Mouse (Mus musculus) erythroid progenitor cell, adult 5-6 weeks (primary cell): Measurements from ENCODE around the gene Thoc3. TPM values are rescaled to one million over a fixed set of nuclear protein-coding genes. Genes with fewer than 3 reads are reported as not detected.
"Not testable (repeated sequence)": the region's sequence is repeated elsewhere in the genome, so short reads cannot be mapped to it uniquely, and the experiment has no call there.

ENCODE experiments used
- ATAC-seq: replicated peaks from 2 replicates; pipeline ENCODE4 v1.8.0; 2016; ENCODE audit warnings: moderate number of reproducible peaks, mild to moderate bottlenecking, moderate TSS enrichment, inconsistent platforms; ENCODE audit not compliant: poor library complexity, low FRiP score, severe bottlenecking
- total RNA-seq, 2 experiments: library from RNA; stranded (forward) in 1 of 2; stranded (reverse) in 1 of 2; fragments of 150-400 nt in 1 of 2; fragments of 186-747, 209-891 nt in 1 of 2; gene quantifications; 2 replicates each; pipeline versions ENCODE4 v1.2.3 to v1.2.4; 2015 to 2017; ENCODE audit warnings: low replicate concordance in 2 of 2

Gene Thoc3
- total RNA-seq (2015; ENCODE audit: low replicate concordance) (4.2 and 6.8 TPM in 2 replicates), total RNA-seq (2017; ENCODE audit: low replicate concordance) (10.2 and 11.4 TPM in 2 replicates)

DNA sequence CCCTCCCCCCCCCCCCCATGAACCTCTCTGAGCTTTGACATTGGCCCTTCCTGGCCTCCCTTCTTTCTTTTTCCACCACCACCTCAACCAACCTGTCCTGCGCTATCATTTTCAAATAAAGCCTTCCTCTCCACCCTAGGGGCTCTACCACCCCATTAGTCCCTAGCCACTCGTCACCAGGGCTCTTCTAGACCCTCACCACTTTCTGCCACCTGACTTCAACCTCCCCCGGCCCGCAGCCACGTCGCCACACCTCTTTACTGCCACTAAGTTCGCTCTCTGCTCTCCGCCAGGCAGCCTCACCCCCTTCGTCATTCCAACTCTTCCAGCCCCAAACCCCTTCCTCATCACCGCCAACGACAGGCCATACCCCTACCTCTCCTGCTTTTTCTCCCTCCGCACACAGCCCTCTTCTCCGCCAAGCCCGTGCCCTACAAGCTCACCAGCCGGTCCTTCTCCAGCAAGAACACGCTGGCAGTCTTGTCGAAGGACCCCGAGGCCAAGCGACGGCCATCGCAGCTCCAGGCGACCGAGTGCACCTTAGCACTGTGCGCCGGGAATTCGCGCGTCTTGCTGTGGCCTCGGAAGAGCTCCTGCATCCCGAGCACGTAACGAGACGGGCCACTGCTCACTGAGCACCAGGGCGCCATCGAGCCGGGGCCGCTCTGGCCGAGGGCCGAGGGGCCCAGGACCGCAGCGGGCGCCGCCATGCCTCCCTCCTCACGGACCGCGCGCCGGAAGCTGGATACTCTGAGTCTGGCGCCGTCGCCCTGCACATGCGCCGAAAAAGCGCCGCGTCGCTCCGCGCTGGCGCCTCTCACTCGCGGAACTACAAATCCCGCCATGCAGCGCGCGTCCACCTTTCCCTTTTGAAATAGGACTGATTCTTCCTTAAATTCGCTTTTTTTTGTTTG is at the start of gene Thoc3:
Gene Thoc3, minus strand, starts transcription at position 752 of the 914 bp plus-strand sequence.
- ATAC-seq = peak; percentile 100

DNA sequence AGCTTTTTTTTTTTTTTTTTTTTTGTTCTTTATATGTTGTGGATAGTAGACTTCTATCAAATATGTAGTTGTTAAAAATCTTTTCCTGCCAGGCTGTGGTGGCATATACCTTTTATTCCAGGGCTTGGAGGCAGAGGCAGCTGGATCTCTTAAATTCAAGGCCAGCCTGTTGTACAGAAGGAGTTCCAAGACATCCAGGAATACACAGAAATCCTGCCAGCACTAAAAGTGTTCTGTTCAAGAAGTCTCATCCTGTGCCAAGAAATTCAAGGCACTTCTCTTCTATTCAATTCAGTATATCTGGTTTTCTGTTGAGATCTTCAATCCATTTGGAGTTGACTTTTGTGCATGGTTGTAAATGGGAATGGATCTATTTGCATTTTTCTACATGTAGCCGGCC is 37.3 kb upstream of the Thoc3 start:
- no peak for ATAC-seq

- no peak for ATAC-seq
These were observed 36.1 kb upstream of the Thoc3 start for GRCm38 (mm10) chr13:54504611-54505260.

GRCm38 (mm10) chr13:54503604-54504521 is 35.2 kb upstream of the Thoc3 start, which contains the start of gene Simc1:
TSS of gene Simc1 (plus strand) at chr13:54503779.
- ATAC-seq = peak; percentile 92

DNA sequence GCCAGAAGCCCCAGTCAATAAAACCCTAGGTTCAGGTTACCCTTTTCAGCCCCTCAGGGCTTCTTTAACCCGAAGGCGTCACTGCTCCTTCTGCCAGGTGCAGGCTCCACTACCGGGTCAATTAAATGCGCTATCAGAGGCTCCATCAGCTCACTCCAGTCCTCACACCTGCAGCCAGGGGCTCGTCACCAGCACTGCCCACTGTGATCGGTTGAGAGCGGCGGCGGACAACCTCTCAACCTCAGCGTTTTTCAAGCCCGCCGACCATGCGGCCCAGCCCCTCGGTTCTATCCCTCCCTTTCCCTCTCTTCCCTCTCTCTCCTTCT is 34.6 kb upstream of the Thoc3 start:
- peak; percentile 53; the same call in 1 of the 2 replicates for ATAC-seq

- no peak for ATAC-seq
These were observed 33.5 kb upstream of the Thoc3 start for GRCm38 (mm10) chr13:54501957-54502690.

GRCm38 (mm10) chr13:54501352-54501751 is 32.7 kb upstream of the Thoc3 start:
- no peak for ATAC-seq

GRCm38 (mm10) chr13:54499551-54499950 is 30.9 kb upstream of the Thoc3 start:
- ATAC-seq = not testable (repeated sequence)

GRCm38 (mm10) chr13:54491381-54491780 is 22.7 kb upstream of the Thoc3 start:
- no peak for ATAC-seq

- no peak for ATAC-seq
These were observed 21.8 kb upstream of the Thoc3 start for GRCm38 (mm10) chr13:54490411-54490810.

DNA sequence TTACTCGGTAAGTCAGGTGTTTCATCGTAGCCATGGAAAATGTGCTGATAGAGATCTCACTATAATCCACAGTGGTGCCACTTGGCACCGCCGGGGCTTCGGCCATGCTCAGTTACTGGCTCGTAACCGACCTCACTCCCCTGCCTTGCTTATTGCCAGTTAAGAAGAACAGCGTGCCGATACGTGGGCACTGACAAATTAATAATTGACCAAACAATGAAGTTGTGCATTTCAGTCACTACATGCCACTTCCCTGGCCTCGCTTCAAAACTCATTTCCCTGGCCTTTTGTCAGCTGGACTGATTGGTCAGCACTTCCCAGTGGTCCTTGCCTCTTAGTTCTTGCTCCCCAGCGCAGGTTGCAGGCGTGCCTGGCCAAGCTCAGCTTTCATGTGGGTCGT is 12.8 kb upstream of the Thoc3 start:
- ATAC-seq = no peak

DNA sequence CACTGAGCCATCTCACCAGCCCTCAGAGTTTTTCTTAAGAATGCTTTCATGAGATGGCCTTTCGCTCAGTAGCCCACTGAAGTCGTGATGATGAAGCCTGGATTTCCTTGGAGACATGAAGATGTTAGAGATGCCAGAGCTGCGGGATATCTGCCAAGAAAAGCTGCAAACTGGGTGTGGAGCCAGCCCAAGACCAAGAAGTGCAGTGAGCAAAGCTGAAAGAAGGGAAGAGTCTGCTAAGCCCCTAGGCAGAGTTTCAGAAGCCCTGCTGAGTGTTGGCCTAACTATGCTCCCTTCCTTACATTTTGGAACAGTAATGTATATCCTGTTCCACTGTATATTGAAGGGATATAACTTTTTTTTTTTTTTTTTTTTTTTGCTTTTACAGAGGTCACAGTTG is 10.6 kb upstream of the Thoc3 start:
- no peak for ATAC-seq

- no peak for ATAC-seq
These were observed 7.1 kb upstream of the Thoc3 start for GRCm38 (mm10) chr13:54475702-54476101.

- ATAC-seq = no peak
These were observed 6.3 kb upstream of the Thoc3 start for GRCm38 (mm10) chr13:54474996-54475395.

DNA sequence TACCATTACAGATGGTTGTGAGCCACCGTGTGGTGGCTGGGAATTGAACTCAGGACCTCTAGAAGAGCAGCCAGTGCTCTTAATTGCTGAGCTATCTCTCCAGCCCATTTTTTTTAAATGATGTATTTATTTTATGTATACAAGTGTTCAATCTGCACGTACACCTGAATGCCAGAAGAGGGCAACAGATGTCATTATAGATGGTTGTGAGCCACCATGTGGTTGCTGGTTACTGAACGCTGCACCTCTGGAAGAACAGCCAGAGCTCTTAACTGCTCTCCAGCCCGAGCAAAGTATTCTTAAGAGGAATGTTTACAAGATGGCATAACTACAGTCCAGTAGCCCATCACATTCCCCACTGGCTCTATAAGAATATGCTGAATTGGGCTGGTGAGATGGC is 3.3 kb upstream of the Thoc3 start:
- ATAC-seq = no peak

DNA sequence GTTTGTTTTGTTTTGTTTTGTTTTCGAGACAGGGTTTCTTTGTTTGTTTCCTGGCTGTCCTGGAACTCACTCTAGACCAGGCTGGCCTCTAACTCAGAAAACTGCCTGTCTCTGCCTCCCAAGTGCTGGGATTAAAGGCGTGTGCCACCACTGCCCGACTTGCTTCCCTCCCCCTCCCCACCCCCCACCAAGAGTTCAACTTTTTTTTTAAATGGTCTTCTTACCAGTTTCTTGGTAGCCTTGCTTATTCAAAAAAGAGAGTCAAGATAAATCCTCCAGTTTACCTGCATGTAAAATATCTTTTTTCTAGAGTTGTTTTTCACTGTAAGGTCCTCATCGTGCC is 334 bp upstream of the Thoc3 start:
- ATAC-seq = no peak

DNA sequence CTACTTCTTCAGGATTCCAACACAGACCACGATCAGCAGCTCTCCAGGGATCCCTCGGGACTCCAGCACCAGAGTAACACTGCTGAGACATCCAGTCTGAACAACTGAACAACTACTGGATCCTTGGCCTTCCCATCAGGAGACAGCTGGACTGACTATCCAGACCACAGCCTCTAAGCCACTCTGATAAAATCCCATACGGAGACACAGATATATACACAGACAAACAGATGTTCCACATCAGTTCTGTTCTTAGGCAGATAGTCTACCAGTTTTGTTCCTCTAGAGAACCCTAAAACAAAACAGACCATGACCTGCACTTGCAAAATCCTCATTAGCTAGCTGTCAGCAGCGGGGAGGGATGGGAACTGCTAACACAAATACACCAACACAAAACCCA is 9.4 kb downstream of the Thoc3 start:
- no peak for ATAC-seq

GRCm38 (mm10) chr13:54457062-54457461 is 11.6 kb downstream of the Thoc3 start:
- no peak for ATAC-seq

DNA sequence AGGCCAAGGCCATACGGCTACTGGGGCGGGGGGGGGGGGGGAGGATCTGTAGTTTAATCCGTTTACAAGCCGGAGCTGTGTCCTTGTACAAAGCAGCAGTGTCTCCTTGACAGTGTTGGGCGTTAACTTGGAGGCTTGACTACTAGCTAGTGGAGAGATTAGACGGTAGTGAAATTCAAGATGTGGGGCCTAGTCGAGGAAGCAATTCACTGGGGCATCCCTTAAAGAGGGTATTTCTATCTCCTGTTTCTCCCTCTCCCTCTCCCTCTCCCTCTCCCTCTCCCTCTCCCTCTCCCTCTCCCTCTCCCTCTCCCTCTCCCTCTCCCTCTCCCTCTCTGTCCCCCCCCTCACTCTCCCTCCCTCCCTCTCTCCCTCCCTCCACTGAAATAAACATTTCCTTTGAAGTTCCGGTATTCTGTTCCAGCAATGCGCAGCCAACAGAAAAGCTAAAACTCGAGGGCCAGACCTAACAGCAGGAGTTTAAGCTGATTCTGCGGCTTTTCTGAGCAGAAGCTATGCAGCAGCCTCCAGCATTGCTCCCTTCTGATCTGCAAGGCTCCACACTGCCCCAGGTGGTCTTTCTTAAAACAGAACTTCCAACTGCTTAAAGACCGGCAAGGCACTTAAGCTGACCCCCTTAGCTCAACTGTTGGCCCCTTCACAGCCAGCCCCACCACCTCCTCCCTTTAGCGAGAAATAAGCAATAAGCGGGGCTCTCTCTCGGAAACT is 21.0 kb downstream of the Thoc3 start:
- no peak for ATAC-seq
